Mouse (Mus musculus): ENCODE measurements around the gene Aars2. TPM values are rescaled to one million over a fixed set of nuclear protein-coding genes. Genes with fewer than 3 reads are reported as not detected.
A peak's percentile ranks its signal among the peaks of the same experiment; 100 is the strongest.

Gene Aars2
- polyA plus RNA-seq, 1 experiment from 2014 or later = 28.7 TPM

DNA sequence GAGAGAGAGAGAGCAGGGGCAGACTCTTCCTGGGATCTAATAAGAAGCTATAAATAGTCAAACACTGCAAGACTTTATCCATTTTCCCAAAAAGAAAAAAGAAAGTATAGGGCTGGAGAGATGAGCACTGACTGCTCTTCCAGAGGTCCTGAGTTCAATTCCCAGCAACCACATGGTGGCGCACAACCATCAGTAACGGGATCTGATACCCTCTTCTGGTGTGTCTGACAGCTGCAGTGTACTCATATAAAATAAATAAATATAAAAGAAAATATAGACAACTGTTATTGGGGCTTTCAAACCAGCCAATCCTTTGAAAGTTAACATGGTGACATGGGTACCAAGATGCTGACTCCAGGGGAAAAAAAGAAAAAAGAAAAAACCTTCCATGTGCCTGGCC, 26.2 kb upstream of the Aars2 start:
- 24% methylated on average over 2 of the region's 2 CpGs for WGBS
- Histone ChIP-seq H3K4me3 (no peak overlapping the region), H3K4me1 (no peaks in the 10 kb centered on the region), H3K9me3 (0 out of 2 replicates have a peak, but pooled peaks cover 3% of the 10 kb centered on the region), H3K27me3 (ENCODE audit: insufficient read depth, poor library complexity, severe bottlenecking) (peaks cover 27% of the 10 kb centered on the region), H3K27ac (no peak overlapping the region), H3K36me3 (no peaks in the 10 kb centered on the region)
- no peak for DNase-seq (ENCODE audit: low spot score)

DNA sequence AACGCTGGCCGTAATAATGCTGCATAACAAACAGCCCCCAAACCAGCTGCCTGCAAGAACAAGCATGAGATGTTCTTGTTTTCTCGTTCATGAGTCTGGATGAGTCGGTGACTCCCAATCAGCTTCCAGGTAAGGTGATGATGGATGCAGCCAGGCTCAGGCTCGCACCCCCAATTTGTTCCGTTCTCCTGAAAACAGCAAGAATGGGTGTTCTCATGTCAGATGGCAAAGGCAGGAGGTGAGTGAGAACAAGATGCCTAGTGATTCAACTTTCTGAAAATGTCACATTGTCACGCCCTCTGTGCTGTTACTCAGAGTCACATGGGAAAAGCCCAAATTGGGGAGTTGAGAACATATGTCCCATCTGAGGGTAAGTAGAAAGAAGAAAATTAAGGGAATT, 21.1 kb upstream of the Aars2 start:
- WGBS = 83% methylated on average over 7 of the region's 7 CpGs
- Histone ChIP-seq H3K9me3 (0 out of 2 replicates have a peak, but pooled peaks cover 3% of the 10 kb centered on the region), H3K36me3 (no peaks in the 10 kb centered on the region), H3K4me3 (no peak overlapping the region), H3K4me1 (0 out of 2 replicates have a peak, but pooled peaks cover 5% of the 10 kb centered on the region), H3K27me3 (ENCODE audit: insufficient read depth, poor library complexity, severe bottlenecking) (no peaks in the 10 kb centered on the region), H3K27ac (no peak overlapping the region)
- DNase-seq (ENCODE audit: low spot score) = no peak

DNA sequence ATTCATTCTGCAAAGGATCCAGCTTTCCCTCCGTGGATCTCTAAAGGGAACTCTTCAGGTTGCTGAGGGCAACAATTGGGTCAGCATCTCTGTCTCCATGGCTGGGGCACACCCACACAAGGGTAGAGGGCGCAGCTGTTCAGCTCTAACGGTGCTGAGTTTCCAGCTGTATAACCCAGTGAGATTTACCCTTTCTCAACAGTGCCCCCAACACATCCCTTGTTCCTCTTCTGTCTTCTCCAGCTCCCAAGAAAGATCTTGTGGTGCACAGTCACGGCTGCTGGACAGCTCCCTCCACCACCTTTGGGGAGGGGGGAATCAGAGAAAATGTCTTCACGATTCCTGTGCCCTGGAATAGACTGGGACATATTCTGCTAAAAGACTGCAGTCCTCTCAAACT, 19.4 kb upstream of the Aars2 start:
- no peak for DNase-seq (ENCODE audit: low spot score)
- 12% methylated on average over 5 of the region's 5 CpGs for WGBS
- H3K36me3 ChIP-seq = no peaks in the 10 kb centered on the region

DNA sequence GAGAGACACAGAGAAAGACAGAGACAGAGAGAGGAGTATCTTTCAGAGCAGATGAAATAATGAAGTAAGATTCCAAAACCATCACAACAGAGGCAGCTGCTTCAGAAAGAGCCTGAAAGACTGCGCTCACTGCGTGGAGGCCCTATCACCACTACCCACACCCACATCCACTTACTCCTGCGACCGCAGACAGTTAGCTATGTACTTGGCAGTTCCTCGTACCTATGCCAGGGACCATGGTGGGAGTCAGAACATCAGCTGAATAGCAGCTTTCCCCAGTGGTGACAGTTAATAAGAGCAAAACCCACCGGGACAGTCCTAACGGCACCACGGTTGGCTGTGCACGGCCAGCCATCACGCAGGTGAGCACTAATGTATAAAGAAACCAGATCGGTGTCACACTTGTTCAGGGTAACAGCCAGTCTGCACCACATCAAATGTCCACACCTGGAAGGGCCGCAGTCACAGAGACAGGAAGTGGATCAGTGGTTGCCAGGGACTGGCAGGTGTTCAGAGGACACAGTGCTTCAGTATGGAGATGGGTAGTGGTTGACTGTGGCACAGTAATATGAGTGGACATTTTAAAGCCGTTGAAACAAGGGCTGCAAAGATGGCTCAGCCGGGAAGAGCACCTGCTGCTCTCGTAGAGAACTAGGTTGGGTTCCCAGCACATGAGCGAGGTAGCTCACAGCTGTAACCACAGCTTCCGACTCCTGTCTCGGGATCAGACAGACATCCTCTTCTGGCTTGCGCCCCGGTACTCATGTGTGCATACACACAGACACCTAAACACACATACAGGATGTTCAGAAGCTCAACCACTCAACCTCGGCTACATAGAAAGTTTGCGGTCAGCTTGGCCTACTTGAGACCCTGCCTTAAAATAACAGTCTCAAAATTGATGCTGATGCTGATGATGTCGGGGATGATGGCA, 18.1 kb upstream of the Aars2 start:
- Histone ChIP-seq H3K4me1 (0 out of 2 replicates have a peak, but pooled peaks cover 12% of the 10 kb centered on the region), H3K36me3 (no peaks in the 10 kb centered on the region), H3K4me3 (no peak overlapping the region), H3K27me3 (ENCODE audit: insufficient read depth, poor library complexity, severe bottlenecking) (peaks cover 7% of the 10 kb centered on the region; the same call in 1 of the 2 replicates), H3K9me3 (no peaks in the 10 kb centered on the region), H3K27ac (no peak overlapping the region)
- 83% methylated on average over 23 of the region's 23 CpGs for WGBS
- no peak for DNase-seq (ENCODE audit: low spot score)

More for the DNA sequence above, 19.4 kb upstream of the Aars2 start:
- 0 out of 2 replicates have a peak, but pooled peaks cover 12% of the 10 kb centered on the region for H3K4me1 ChIP-seq
- no peaks in the 10 kb centered on the region for H3K9me3 ChIP-seq
- H3K27me3 ChIP-seq (ENCODE audit: insufficient read depth, poor library complexity, severe bottlenecking) = 0 out of 2 replicates have a peak, but pooled peaks cover under 1% of the 10 kb centered on the region
- no peak overlapping the region for H3K27ac ChIP-seq
- no peak overlapping the region for H3K4me3 ChIP-seq

DNA sequence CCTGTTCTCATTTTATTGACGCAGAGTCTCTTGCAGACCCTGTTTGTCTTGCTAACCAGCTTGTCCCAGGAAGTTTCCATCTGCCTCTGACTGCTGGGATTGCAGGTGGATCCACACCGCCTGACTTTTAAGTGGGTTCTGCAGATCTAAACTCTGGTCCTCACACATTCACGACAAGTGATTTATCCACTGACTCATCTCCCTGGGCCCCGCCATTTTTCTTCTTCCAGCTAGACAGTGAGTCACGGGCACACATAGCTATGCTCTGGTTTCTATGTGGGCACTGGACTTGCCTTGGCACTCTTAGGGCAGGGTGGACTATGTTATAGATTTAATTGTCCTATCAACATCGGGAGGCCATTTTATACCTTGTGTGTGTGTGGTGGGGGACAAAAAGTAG, 16.9 kb upstream of the Aars2 start:
- 81% methylated on average over 6 of the region's 6 CpGs for WGBS
- peaks cover 7% of the 10 kb centered on the region; the same call in 1 of the 2 replicates for H3K27me3 ChIP-seq (ENCODE audit: insufficient read depth, poor library complexity, severe bottlenecking)
- no peaks in the 10 kb centered on the region for H3K9me3 ChIP-seq
- no peak for DNase-seq (ENCODE audit: low spot score)
- H3K4me3 ChIP-seq = no peak overlapping the region
- no peak overlapping the region for H3K27ac ChIP-seq
- 0 out of 2 replicates have a peak, but pooled peaks cover 12% of the 10 kb centered on the region for H3K4me1 ChIP-seq
- no peaks in the 10 kb centered on the region for H3K36me3 ChIP-seq

DNA sequence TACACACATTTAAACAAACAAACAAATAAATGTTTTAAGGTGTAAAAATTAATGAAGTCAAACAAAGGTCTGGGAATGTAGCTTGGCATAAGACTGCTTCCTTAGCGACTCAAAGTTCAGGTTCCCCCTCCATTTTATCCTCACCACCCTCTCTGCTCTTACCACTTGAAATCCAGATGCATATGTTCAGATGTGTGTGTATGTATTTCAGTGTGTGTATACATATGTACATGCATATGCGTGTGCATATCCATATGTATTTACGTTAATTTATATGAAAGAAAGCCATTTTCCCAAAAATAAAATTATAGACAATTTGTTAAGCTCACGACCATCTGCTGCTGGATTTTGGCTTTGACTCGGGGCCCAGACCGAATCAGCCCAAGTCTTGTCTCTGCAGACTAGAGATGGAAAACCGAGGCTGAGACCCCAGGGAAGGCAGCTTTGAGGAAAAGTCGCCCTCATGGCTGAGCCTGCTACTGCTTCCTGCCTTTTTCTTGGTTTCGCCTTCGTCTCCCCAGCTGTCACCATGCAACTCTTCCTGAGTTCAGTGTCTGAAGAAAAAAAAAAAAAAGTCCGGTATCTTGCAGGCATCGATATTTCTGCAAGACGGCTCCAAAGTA, 16.0 kb upstream of the Aars2 start:
- Histone ChIP-seq H3K36me3 (no peaks in the 10 kb centered on the region), H3K4me1 (peaks cover 17% of the 10 kb centered on the region; the same call in 1 of the 2 replicates), H3K4me3 (no peak overlapping the region), H3K9me3 (no peaks in the 10 kb centered on the region), H3K27ac (no peak overlapping the region), H3K27me3 (ENCODE audit: insufficient read depth, poor library complexity, severe bottlenecking) (peaks cover 13% of the 10 kb centered on the region; the same call in 1 of the 2 replicates)
- 60% methylated on average over 13 of the region's 13 CpGs for WGBS
- DNase-seq (ENCODE audit: low spot score) = no peak

DNA sequence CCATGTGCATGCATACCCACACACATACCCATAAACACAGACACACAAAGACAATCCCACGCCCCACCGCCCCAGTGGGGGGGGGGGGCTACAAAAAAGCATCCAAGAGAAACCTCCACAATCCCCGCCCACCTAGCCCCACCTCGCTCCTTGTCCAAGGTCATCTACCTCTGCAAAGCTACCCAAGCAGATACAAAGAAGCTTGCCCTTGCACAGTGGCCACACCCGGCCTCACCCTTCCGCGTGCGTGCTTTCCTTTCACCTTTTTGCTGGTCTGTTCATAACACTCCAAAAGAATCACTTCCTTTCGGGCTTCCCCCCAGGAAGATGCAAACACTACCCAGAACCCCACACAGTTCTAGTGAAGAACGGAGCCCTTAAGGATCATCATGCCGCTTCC, 11.2 kb upstream of the Aars2 start:
- peaks cover 14% of the 10 kb centered on the region; the same call in 1 of the 2 replicates for H3K27me3 ChIP-seq (ENCODE audit: insufficient read depth, poor library complexity, severe bottlenecking)
- no peak overlapping the region for H3K4me3 ChIP-seq
- no peak overlapping the region for H3K27ac ChIP-seq
- peaks cover 16% of the 10 kb centered on the region for H3K4me1 ChIP-seq
- no peaks in the 10 kb centered on the region for H3K36me3 ChIP-seq
- no peak for DNase-seq (ENCODE audit: low spot score)
- no peaks in the 10 kb centered on the region for H3K9me3 ChIP-seq
- WGBS = 75% methylated on average over 11 of the region's 11 CpGs

DNA sequence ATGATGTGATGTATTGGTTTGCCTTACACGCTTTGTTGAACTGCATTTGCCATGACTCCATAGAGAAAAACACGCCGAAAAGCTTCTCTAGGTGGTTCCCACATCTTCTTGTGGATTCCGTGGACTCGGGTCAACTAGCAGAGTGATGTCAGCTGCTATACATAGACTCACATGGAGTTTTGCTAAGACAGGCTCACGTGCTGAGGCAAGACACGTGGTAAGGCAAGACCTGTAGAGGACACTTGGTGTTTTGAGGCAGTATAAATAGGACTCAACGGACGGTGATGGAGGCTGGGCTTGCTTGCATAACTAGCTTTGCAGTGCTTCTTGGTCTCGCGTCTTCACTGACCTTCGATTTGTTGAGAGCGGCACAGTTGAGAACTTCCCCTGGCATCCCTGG, 8.2 kb upstream of the Aars2 start:
- peaks cover 7% of the 10 kb centered on the region; the same call in 1 of the 2 replicates for H3K27me3 ChIP-seq (ENCODE audit: insufficient read depth, poor library complexity, severe bottlenecking)
- WGBS = 73% methylated on average over 13 of the region's 13 CpGs
- H3K4me3 ChIP-seq = no peak overlapping the region
- no peak for DNase-seq (ENCODE audit: low spot score)
- H3K36me3 ChIP-seq = no peaks in the 10 kb centered on the region
- H3K4me1 ChIP-seq = peaks cover 28% of the 10 kb centered on the region
- no peak overlapping the region for H3K27ac ChIP-seq
- H3K9me3 ChIP-seq = no peaks in the 10 kb centered on the region

DNA sequence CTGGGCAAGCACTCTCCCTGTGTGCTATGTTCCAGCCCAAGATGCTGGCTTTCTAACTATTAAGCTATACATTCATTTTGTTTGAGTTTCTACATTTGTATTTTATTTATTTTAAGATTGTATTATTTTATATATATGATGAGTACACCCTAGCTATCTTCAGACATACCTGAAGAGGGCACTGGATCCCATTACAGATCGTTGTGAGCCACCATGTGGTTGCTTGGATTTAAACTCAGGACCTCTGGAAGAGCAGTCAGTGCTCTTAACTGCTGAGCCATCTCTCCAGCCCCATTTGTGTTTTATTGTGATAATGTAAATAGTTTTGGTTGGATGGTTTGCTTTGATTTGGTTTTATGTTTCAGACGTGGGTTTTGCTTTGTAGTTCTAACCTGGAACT, 7.1 kb upstream of the Aars2 start:
- no peak for DNase-seq (ENCODE audit: low spot score)
- H3K36me3 ChIP-seq = no peaks in the 10 kb centered on the region
- 0 out of 2 replicates have a peak, but pooled peaks cover 7% of the 10 kb centered on the region for H3K27me3 ChIP-seq (ENCODE audit: insufficient read depth, poor library complexity, severe bottlenecking)
- H3K9me3 ChIP-seq = no peaks in the 10 kb centered on the region
- H3K27ac ChIP-seq = no peak overlapping the region
- WGBS = 62% methylated on average over 2 of the region's 2 CpGs
- H3K4me1 ChIP-seq = peaks cover 32% of the 10 kb centered on the region
- H3K4me3 ChIP-seq = no peak overlapping the region

DNA sequence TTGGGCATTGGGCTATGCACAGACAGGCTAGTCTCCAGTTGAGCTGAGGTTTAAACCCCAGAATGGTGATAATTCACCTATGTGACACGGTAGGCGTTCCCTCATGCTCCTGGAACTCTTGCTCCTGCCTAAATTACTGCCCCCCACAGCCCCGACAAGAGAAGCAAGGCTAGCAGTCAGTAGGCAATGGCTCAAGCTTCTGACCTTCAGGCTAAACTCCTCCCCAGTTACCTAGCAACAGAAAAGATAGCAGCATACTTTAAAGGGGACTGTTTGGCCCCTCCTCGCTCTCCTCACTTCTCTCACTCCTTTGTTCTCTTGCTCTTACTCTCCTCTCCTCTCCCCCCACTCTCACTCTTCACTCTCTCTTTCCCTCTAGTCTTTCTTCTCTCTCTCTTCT, 5.7 kb upstream of the Aars2 start:
- 39% methylated on average over 4 of the region's 4 CpGs for WGBS
- Histone ChIP-seq H3K36me3 (no peaks in the 10 kb centered on the region), H3K4me3 (no peak overlapping the region), H3K9me3 (no peaks in the 10 kb centered on the region), H3K4me1 (peaks cover 25% of the 10 kb centered on the region), H3K27me3 (ENCODE audit: insufficient read depth, poor library complexity, severe bottlenecking) (no peaks in the 10 kb centered on the region), H3K27ac (peak overlapping the region; percentile 72; the same call in 1 of the 2 replicates)
- DNase-seq (ENCODE audit: low spot score) = no peak

DNA sequence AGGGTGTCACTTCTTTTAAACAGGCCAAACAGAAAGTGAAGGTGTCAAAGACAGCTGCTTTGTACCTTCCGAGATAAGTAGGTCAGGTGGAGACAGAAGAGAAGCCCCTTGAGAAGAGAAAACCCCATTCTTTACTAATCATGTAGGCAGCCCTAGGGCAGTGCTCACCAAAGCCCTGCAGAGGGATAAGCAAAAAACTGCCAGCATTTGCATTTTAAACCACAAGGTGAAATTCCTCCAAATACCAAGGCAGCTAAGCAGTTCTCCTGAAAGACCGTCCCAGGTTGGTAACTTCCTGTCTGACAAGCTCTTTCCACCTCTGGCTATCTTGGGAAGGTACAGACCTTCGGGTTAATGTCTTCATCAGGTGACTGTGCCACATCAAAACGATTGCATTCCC, 4.3 kb upstream of the Aars2 start:
- Histone ChIP-seq H3K27me3 (ENCODE audit: insufficient read depth, poor library complexity, severe bottlenecking) (no peaks in the 10 kb centered on the region), H3K9me3 (no peaks in the 10 kb centered on the region), H3K4me3 (no peak overlapping the region), H3K4me1 (peaks cover 30% of the 10 kb centered on the region), H3K36me3 (no peaks in the 10 kb centered on the region), H3K27ac (no peak overlapping the region)
- WGBS = 58% methylated on average over 4 of the region's 4 CpGs
- no peak for DNase-seq (ENCODE audit: low spot score)

DNA sequence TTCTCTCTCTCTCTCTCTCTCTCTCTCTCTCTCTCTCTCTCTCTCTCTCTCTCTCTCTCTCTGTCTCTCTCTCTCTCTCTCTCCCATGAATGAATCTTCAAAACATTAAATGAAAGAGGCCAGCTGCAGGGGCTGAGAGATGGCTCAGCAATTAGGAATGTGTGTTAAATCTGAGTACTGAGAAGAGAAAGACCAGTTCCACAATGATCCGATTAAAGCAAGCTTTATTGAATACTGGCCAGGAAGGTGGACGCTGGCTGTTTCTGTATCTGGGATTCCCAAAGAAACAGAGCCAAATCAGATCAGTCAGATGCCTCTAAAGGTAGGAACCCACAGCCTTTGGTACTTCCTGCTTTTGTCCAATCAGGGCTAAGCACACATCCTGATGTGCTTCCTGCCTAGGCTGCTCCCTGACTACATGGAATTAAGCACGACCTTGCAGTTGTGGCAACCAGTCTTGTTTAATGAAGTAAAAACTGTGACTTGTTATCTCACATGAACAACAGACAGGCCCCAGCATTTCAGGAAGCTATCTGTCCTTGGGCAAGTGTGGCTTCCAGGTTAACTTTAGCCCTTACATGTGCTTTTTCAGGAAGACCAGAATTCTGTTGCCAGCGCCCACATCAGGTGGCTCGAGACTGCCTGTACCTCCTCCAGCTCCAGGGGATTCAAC, 3.2 kb upstream of the Aars2 start:
- peaks cover 3% of the 10 kb centered on the region for H3K36me3 ChIP-seq
- DNase-seq (ENCODE audit: low spot score) = no peak
- WGBS = 51% methylated on average over 5 of the region's 5 CpGs
- no peaks in the 10 kb centered on the region for H3K27me3 ChIP-seq (ENCODE audit: insufficient read depth, poor library complexity, severe bottlenecking)
- H3K4me1 ChIP-seq = peaks cover 33% of the 10 kb centered on the region
- 0 out of 2 replicates have a peak overlapping the region, but pooled peaks have one; percentile 29 for H3K27ac ChIP-seq
- no peak overlapping the region for H3K4me3 ChIP-seq
- H3K9me3 ChIP-seq = no peaks in the 10 kb centered on the region

All from heart, embryonic 10.5 days (tissue).